Comparison of ENCODE assay signal across 8 mouse cellular contexts in genomic region chr12:102129508-102130030, GRCm38 (mm10). TPM values are rescaled to one million over a fixed set of nuclear protein-coding genes. Genes with fewer than 3 reads are reported as not detected.
DNase-seq lines count a peak whose midpoint lies in the region; ATAC-seq and TF ChIP-seq lines count a peak whose summit lies in the region.

No protein-coding gene starts in this region.

- DNase-seq in layer of hippocampus, adult 2 months (ENCODE audit: low spot score in 2 of 2): peak in 1 of 2 experiments; percentile 14
- no peak for DNase-seq in layer of hippocampus, adult 9-10 months (ENCODE audit: low spot score)
- no peak for DNase-seq in embryonic facial prominence, embryonic 14.5 days (ENCODE audit: low spot score)
- peak; percentile 16 for DNase-seq in neural tube, embryonic 10.5 days (ENCODE audit: extremely low spot score, low spot score)
- DNase-seq in spleen, postnatal 36 days (ENCODE audit: low spot score in 2 of 2): no peak
- no peak for DNase-seq in adrenal gland, postnatal 14 days
- no peak for DNase-seq in urinary bladder, adult 2 months (ENCODE audit: low spot score)

- 0% methylated on average over 14 of the region's 14 CpGs for WGBS in embryonic facial prominence, embryonic 14.5 days
- WGBS in intestine, embryonic 16.5 days: 4% methylated on average over 14 of the region's 14 CpGs

- H3K4me2 ChIP-seq in embryonic facial prominence, embryonic 14.5 days (ENCODE audit: low read depth, low read length): peak overlapping the region; percentile 99
- peak overlapping the region; percentile 94 for H3K4me2 ChIP-seq in intestine, embryonic 16.5 days (ENCODE audit: low read depth, low read length)

- H3K4me1 ChIP-seq in embryonic facial prominence, embryonic 14.5 days (ENCODE audit: control insufficient read depth, insufficient read depth, low read length): peaks cover 9% of the 10 kb centered on the region
- H3K4me1 ChIP-seq in intestine, embryonic 16.5 days (ENCODE audit: control insufficient read depth, insufficient read depth, low read length): peaks cover 12% of the 10 kb centered on the region

- peak overlapping the region; percentile 80 for H3K4me3 ChIP-seq in layer of hippocampus, adult 2 months
- peak overlapping the region; percentile 58 for H3K4me3 ChIP-seq in embryonic facial prominence, embryonic 14.5 days (ENCODE audit: low read depth, low read length)
- peak overlapping the region; percentile 57 for H3K4me3 ChIP-seq in intestine, embryonic 16.5 days (ENCODE audit: low read length)

- ATAC-seq in embryonic facial prominence, embryonic 14.5 days (ENCODE audit: low read depth): no peak
- no peak; the same call in 1 of the 2 replicates for ATAC-seq in intestine, embryonic 16.5 days

- no peaks in the 10 kb centered on the region for H3K36me3 ChIP-seq in embryonic facial prominence, embryonic 14.5 days (ENCODE audit: control insufficient read depth, insufficient read depth, low read length)
- H3K36me3 ChIP-seq in intestine, embryonic 16.5 days (ENCODE audit: control insufficient read depth, insufficient read depth, low read length): no peaks in the 10 kb centered on the region

- peak overlapping the region; percentile 94 for H3K27ac ChIP-seq in layer of hippocampus, adult 2 months
- no peak overlapping the region for H3K27ac ChIP-seq in embryonic facial prominence, embryonic 14.5 days (replicated peaks; ENCODE audit: low read depth, low read length)
- H3K27ac ChIP-seq in intestine, embryonic 16.5 days (ENCODE audit: low read length): no peak overlapping the region

- peaks cover 66% of the 10 kb centered on the region for H3K27me3 ChIP-seq in embryonic facial prominence, embryonic 14.5 days (replicated peaks; ENCODE audit: control insufficient read depth, insufficient read depth, low read length)
- H3K27me3 ChIP-seq in intestine, embryonic 16.5 days (replicated peaks; ENCODE audit: control insufficient read depth, insufficient read depth, low read length): peaks cover 44% of the 10 kb centered on the region

- peak overlapping the region; percentile 61 for H3K9ac ChIP-seq in embryonic facial prominence, embryonic 14.5 days (ENCODE audit: low read depth, low read length)
- H3K9ac ChIP-seq in intestine, embryonic 16.5 days (ENCODE audit: low read depth, low read length): peak overlapping the region; percentile 61

- no peak for TF ChIP-seq CTCF in layer of hippocampus, adult 2 months (conservative IDR thresholded peaks at IDR 0.05)

- H3K9me3 ChIP-seq in embryonic facial prominence, embryonic 14.5 days (ENCODE audit: control insufficient read depth, low read length): no peaks in the 10 kb centered on the region
- H3K9me3 ChIP-seq in intestine, embryonic 16.5 days (ENCODE audit: control insufficient read depth, low read length): no peaks in the 10 kb centered on the region

RNA-seq across cellular contexts. Expression of gene Slc24a4, which starts 1.0 kb away (rescaled TPM):
- 10 to 100 TPM; 46.6 to 48.6 TPM for total RNA-seq in layer of hippocampus, adult 2 months (2021)
- polyA plus RNA-seq in embryonic facial prominence, embryonic 14.5 days (2014; fragmentation: Nextera tagmentation; extraction: Ambion mirVana): 0.65 and 0.79 TPM in 2 replicates
- polyA plus RNA-seq in intestine, embryonic 16.5 days (2015; fragmentation: Nextera tagmentation; extraction: Ambion mirVana): 0.75 and 0.86 TPM in 2 replicates
- 0.60 and 0.85 TPM in 2 replicates for total RNA-seq in adrenal gland, postnatal 14 days (2021)
- polyA plus RNA-seq in urinary bladder, adult 2 months (2012; rRNA removed): 0.01 and 0.06 TPM in 2 replicates
